10 mouse cellular contexts compared by ENCODE assay signal in genomic region chr7:140063092-140063491, GRCm38 (mm10). TPM values are rescaled to one million over a fixed set of nuclear protein-coding genes. Genes with fewer than 3 reads are reported as not detected.
DNase-seq lines count a peak whose midpoint lies in the region; ATAC-seq and TF ChIP-seq lines count a peak whose summit lies in the region.
"Had no signal": no experiment of that assay in that cellular context is flagged by ENCODE, and none has a peak within 500 bp of the region (broad histone marks: within the 10 kb centered on the region; RNA-seq: fewer than 3 reads in every experiment).

No protein-coding gene starts in this region.

- ATAC-seq in neural tube, embryonic 15.5 days (ENCODE audit: low FRiP score): no peak
- no peak for ATAC-seq in liver, postnatal 0 days
- no peak for ATAC-seq in erythroid progenitor cell, adult 5-6 weeks (replicated peaks; ENCODE audit: low FRiP score, poor library complexity, severe bottlenecking)

- no peak for TF ChIP-seq EP300 in liver, postnatal 0 days (IDR thresholded peaks at IDR 0.05; ENCODE audit: low read depth)

- 21% methylated on average over 7 of the region's 7 CpGs for WGBS in neural tube, embryonic 15.5 days
- WGBS in liver, postnatal 0 days (ENCODE audit: insufficient replicate concordance): 24% methylated on average over 7 of the region's 7 CpGs

- no peaks in the 10 kb centered on the region for H3K9me3 ChIP-seq in neural tube, embryonic 15.5 days (replicated peaks)
- H3K9me3 ChIP-seq in liver, postnatal 0 days (ENCODE audit: low read length): no peaks in the 10 kb centered on the region
- H3K9me3 ChIP-seq: stomach, embryonic 15.5 days had no signal

- H3K4me1 ChIP-seq in neural tube, embryonic 15.5 days: peaks cover 35% of the 10 kb centered on the region
- H3K4me1 ChIP-seq in liver, postnatal 0 days (ENCODE audit: insufficient read depth): peaks cover 8% of the 10 kb centered on the region

- no peak overlapping the region for H3K27ac ChIP-seq in neural tube, embryonic 15.5 days (replicated peaks)
- no peak overlapping the region for H3K27ac ChIP-seq in liver, postnatal 0 days (ENCODE audit: low read depth)
- H3K27ac ChIP-seq: stomach, embryonic 15.5 days had no signal

- H3K9ac ChIP-seq in neural tube, embryonic 15.5 days (replicated peaks): no peak overlapping the region
- H3K9ac ChIP-seq in liver, postnatal 0 days (replicated peaks): no peak overlapping the region
- H3K9ac ChIP-seq: stomach, embryonic 15.5 days had no signal

- peak; percentile 86 for TF ChIP-seq CTCF in liver, postnatal 0 days (IDR thresholded peaks at IDR 0.05; ENCODE audit: low read depth)

- no peak overlapping the region for H3K4me3 ChIP-seq in neural tube, embryonic 15.5 days (replicated peaks)
- no peak overlapping the region for H3K4me3 ChIP-seq in liver, postnatal 0 days (ENCODE audit: low read depth, low read length)
- H3K4me3 ChIP-seq: stomach, embryonic 15.5 days had no signal

- no peaks in the 10 kb centered on the region for H3K36me3 ChIP-seq in neural tube, embryonic 15.5 days
- no peaks in the 10 kb centered on the region for H3K36me3 ChIP-seq in liver, postnatal 0 days (replicated peaks; ENCODE audit: insufficient read depth, low read length)
- H3K36me3 ChIP-seq: stomach, embryonic 15.5 days had no signal

- peaks cover 11% of the 10 kb centered on the region; the same call in 1 of the 2 replicates for H3K27me3 ChIP-seq in neural tube, embryonic 15.5 days (replicated peaks)
- peaks cover 63% of the 10 kb centered on the region for H3K27me3 ChIP-seq in liver, postnatal 0 days (ENCODE audit: insufficient read depth, low read length)

- no peak overlapping the region for H3K4me2 ChIP-seq in neural tube, embryonic 15.5 days
- no peak overlapping the region for H3K4me2 ChIP-seq in liver, postnatal 0 days (ENCODE audit: low read depth, low read length)
- H3K4me2 ChIP-seq: stomach, embryonic 15.5 days had no signal

- peak; percentile 73 for DNase-seq in neural tube, embryonic 10.5 days (ENCODE audit: extremely low spot score, low spot score)
- peak; percentile 81 for DNase-seq in adrenal gland, postnatal 10 days
- peak; percentile 82 for DNase-seq in embryo, embryonic 11 days
- peak; percentile 72 for DNase-seq in kidney, adult 9 months
- DNase-seq in liver, postnatal 0 days: peak; percentile 72
- peak; percentile 61 for DNase-seq in right cerebral cortex, postnatal 25 days

RNA-seq across cellular contexts. Expression of gene Msx3, which starts 14.2 kb away (rescaled TPM):
- polyA plus RNA-seq in neural tube, embryonic 15.5 days (2015; fragmentation: Nextera tagmentation; extraction: Ambion mirVana): 2.8 and 3.3 TPM in 2 replicates
- not detected for total RNA-seq in adrenal gland, postnatal 10 days (2021)
- not detected in 2 replicates for polyA plus RNA-seq in liver, postnatal 0 days (2015; fragmentation: Nextera tagmentation; extraction: Ambion mirVana)
- total RNA-seq in erythroid progenitor cell, adult 5-6 weeks (2015; ENCODE audit: low replicate concordance): not detected in 2 replicates
- total RNA-seq in erythroid progenitor cell, adult 5-6 weeks (2017; ENCODE audit: low replicate concordance): not detected in 2 replicates
- polyA plus RNA-seq: heart, embryonic 16.5 days; stomach, embryonic 15.5 days had no signal

RNA-seq across cellular contexts. Expression of gene Caly, which starts 19.3 kb away (rescaled TPM):
- 293 and 360 TPM in 2 replicates for polyA plus RNA-seq in neural tube, embryonic 15.5 days (2015; fragmentation: Nextera tagmentation; extraction: Ambion mirVana)
- 1 to 10 TPM; 4.9 to 6.6 TPM for total RNA-seq in adrenal gland, postnatal 10 days (2021)
- 0.29 and 0.47 TPM in 2 replicates for polyA plus RNA-seq in liver, postnatal 0 days (2015; fragmentation: Nextera tagmentation; extraction: Ambion mirVana)
- total RNA-seq in erythroid progenitor cell, adult 5-6 weeks (2015; ENCODE audit: low replicate concordance): not detected in 2 replicates
- not detected in 2 replicates for total RNA-seq in erythroid progenitor cell, adult 5-6 weeks (2017; ENCODE audit: low replicate concordance)

RNA-seq across cellular contexts. Expression of gene Tubgcp2, which starts 26.6 kb away (rescaled TPM):
- polyA plus RNA-seq in neural tube, embryonic 15.5 days (2015; fragmentation: Nextera tagmentation; extraction: Ambion mirVana): 51.6 TPM in 2 replicates
- 10 to 100 TPM; 32.7 to 37.4 TPM for total RNA-seq in adrenal gland, postnatal 10 days (2021)
- 14.2 and 16.0 TPM in 2 replicates for polyA plus RNA-seq in liver, postnatal 0 days (2015; fragmentation: Nextera tagmentation; extraction: Ambion mirVana)
- total RNA-seq in erythroid progenitor cell, adult 5-6 weeks (2015; ENCODE audit: low replicate concordance): 18.0 and 24.1 TPM in 2 replicates
- 26.9 and 48.3 TPM in 2 replicates for total RNA-seq in erythroid progenitor cell, adult 5-6 weeks (2017; ENCODE audit: low replicate concordance)

RNA-seq across cellular contexts. Expression of gene Zfp511, which starts 26.9 kb away (rescaled TPM):
- 53.0 and 57.2 TPM in 2 replicates for polyA plus RNA-seq in neural tube, embryonic 15.5 days (2015; fragmentation: Nextera tagmentation; extraction: Ambion mirVana)
- 10 to 100 TPM; 14.0 to 18.1 TPM for total RNA-seq in adrenal gland, postnatal 10 days (2021)
- 10.5 and 10.7 TPM in 2 replicates for polyA plus RNA-seq in liver, postnatal 0 days (2015; fragmentation: Nextera tagmentation; extraction: Ambion mirVana)
- 12.6 and 33.1 TPM in 2 replicates for total RNA-seq in erythroid progenitor cell, adult 5-6 weeks (2015; ENCODE audit: low replicate concordance)
- total RNA-seq in erythroid progenitor cell, adult 5-6 weeks (2017; ENCODE audit: low replicate concordance): 4.0 and 12.8 TPM in 2 replicates

RNA-seq across cellular contexts. Expression of gene Prap1, which starts 30.1 kb away (rescaled TPM):
- 7.2 TPM in 1 of 2 replicates, not detected in the other for polyA plus RNA-seq in neural tube, embryonic 15.5 days (2015; fragmentation: Nextera tagmentation; extraction: Ambion mirVana)
- not detected for total RNA-seq in adrenal gland, postnatal 10 days (2021)
- not detected in 2 replicates for polyA plus RNA-seq in liver, postnatal 0 days (2015; fragmentation: Nextera tagmentation; extraction: Ambion mirVana)
- not detected in 2 replicates for total RNA-seq in erythroid progenitor cell, adult 5-6 weeks (2015; ENCODE audit: low replicate concordance)
- total RNA-seq in erythroid progenitor cell, adult 5-6 weeks (2017; ENCODE audit: low replicate concordance): not detected in 2 replicates

Comparison
In these comparisons a context has a peak if more than half of its experiments do, and no peak if none do; other contexts are left out.
1. RNA of gene Caly, which starts 19.3 kb away (total RNA-seq): 4.9 to 6.6 TPM in adrenal gland, postnatal 10 days; not detected in erythroid progenitor cell, adult 5-6 weeks; every median in the first group is over 4 times any median in the second.
2. Peak in every context shown above with its lines, with median percentiles within 50 percentile points of each other: DNase-seq.